Mouse (Mus musculus) heart, embryonic 13.5 days (tissue): Measurements from ENCODE around the gene Brix1. TPM values are rescaled to one million over a fixed set of nuclear protein-coding genes. Genes with fewer than 3 reads are reported as not detected.
A peak's percentile ranks its signal among the peaks of the same experiment; 100 is the strongest.

Experiments used
- ATAC-seq: fragments of 200-750 bp; cut with Nextera tagmentation; 2 replicates; pipeline ENCODE4 v1.8.0; 2017; ENCODE audit warnings: moderate TSS enrichment; ENCODE audit not compliant: insufficient number of reproducible peaks, low FRiP score, low TSS enrichment; ENCODE audit errors: extremely low read depth
- H3K27ac ChIP-seq: fragments of 300-500 bp; sonication (generic); replicated peaks from 2 replicates; pipeline ENCODE4 v1.5.1; 2015; ENCODE audit warnings: moderate library complexity, mild to moderate bottlenecking, inconsistent platforms
- H3K27me3 ChIP-seq: fragments of 300-500 bp; sonication (generic); replicated peaks from 2 replicates; pipeline ENCODE4 v1.6.1; 2015; ENCODE audit warnings: mild to moderate bottlenecking, inconsistent platforms
- H3K36me3 ChIP-seq: fragments of 300-500 bp; sonication (generic); 2 replicates; pipeline ENCODE4 v1.6.1; 2015; ENCODE audit warnings: mild to moderate bottlenecking, inconsistent platforms
- H3K4me1 ChIP-seq: fragments of 300-500 bp; sonication (generic); 2 replicates; pipeline ENCODE4 v1.6.1; 2015; ENCODE audit warnings: inconsistent platforms
- H3K4me2 ChIP-seq: fragments of 300-500 bp; sonication (generic); 2 replicates; pipeline ENCODE4 v1.6.1; 2015; ENCODE audit warnings: inconsistent platforms, mild to moderate bottlenecking, moderate library complexity
- H3K4me3 ChIP-seq: fragments of 300-500 bp; sonication (generic); 2 replicates; pipeline ENCODE4 v1.5.1; 2015; ENCODE audit warnings: moderate library complexity, mild to moderate bottlenecking, inconsistent platforms
- H3K9ac ChIP-seq: fragments of 300-500 bp; sonication (generic); 2 replicates; pipeline ENCODE4 v1.6.1; 2015; ENCODE audit warnings: inconsistent platforms, mild to moderate bottlenecking, moderate library complexity
- H3K9me3 ChIP-seq: fragments of 300-500 bp; sonication (generic); 2 replicates; pipeline ENCODE4 v1.6.1; 2016; ENCODE audit warnings: inconsistent platforms
- WGBS: fragments of 180-500 bp; shearing (Covaris S2); methylation state at CpG from one replicate; pipeline ENCODE4 v1.1.7; 2015; ENCODE audit warnings: mixed read lengths; 5-methylcytosine and 5-hydroxymethylcytosine counted together
- polyA plus RNA-seq: library from polyadenylated mRNA; unstranded; fragments of >200 nt; fragmentation: Nextera tagmentation; extraction: Ambion mirVana; gene quantifications from 2 replicates; pipeline ENCODE4 v1.2.1, GENCODE M21; 2015

Brix1 gene
- polyA plus RNA-seq, 1 experiment from 2014 or later = 60.4 TPM

DNA sequence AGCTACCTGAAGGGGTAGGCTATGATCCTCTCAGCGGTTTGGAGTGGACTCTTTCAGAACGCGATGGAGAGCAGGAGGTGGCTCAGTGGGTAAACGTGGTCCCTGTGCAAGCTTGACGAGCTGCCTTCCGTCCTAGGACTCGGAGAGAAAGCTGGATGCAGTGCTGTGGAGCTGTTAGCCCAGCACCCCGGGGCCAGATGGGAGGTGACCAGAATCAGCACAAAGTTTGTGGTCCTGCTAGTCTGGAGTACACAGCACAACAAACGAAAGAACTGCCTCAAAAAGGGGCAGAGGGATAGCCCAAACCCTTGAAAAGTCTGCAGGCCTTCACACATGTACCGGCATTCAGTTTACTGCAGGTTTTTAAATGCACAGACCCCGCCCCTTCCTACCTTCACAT lies 10.2 kb upstream of the Brix1 start:
- ATAC-seq = no peak
- H3K27me3 ChIP-seq = no peaks in the 10 kb centered on the region; the same call in 1 of the 2 replicates
- H3K9me3 ChIP-seq = no peaks in the 10 kb centered on the region
- no peak overlapping the region for H3K4me3 ChIP-seq
- H3K27ac ChIP-seq = no peak overlapping the region
- H3K4me2 ChIP-seq = no peak overlapping the region
- WGBS = 88% methylated on average over 11 of the region's 11 CpGs
- peaks cover 39% of the 10 kb centered on the region for H3K36me3 ChIP-seq
- H3K4me1 ChIP-seq = no peaks in the 10 kb centered on the region
- no peak overlapping the region for H3K9ac ChIP-seq

GRCm38 (mm10) chr15:10490101-10490500 lies 4.4 kb upstream of the Brix1 start:
- Histone ChIP-seq H3K27ac (no peak overlapping the region), H3K36me3 (peaks cover 52% of the 10 kb centered on the region), H3K9me3 (no peaks in the 10 kb centered on the region), H3K27me3 (no peaks in the 10 kb centered on the region), H3K4me3 (no peak overlapping the region), H3K4me2 (no peak overlapping the region), H3K4me1 (peaks cover 12% of the 10 kb centered on the region), H3K9ac (no peak overlapping the region)
- no peak for ATAC-seq
- WGBS = 85% methylated on average over 5 of the region's 5 CpGs

GRCm38 (mm10) chr15:10487246-10487645 lies 1.5 kb upstream of the Brix1 start:
- no peaks in the 10 kb centered on the region for H3K27me3 ChIP-seq
- H3K4me1 ChIP-seq = peaks cover 25% of the 10 kb centered on the region
- H3K27ac ChIP-seq = no peak overlapping the region
- peaks cover 39% of the 10 kb centered on the region for H3K36me3 ChIP-seq
- no peak for ATAC-seq
- peak overlapping the region; percentile 91 for H3K4me2 ChIP-seq
- H3K4me3 ChIP-seq = peak overlapping the region; percentile 92
- peak overlapping the region; percentile 47; the same call in 1 of the 2 replicates for H3K9ac ChIP-seq
- WGBS = 53% methylated on average over 2 of the region's 2 CpGs
- no peaks in the 10 kb centered on the region for H3K9me3 ChIP-seq

DNA sequence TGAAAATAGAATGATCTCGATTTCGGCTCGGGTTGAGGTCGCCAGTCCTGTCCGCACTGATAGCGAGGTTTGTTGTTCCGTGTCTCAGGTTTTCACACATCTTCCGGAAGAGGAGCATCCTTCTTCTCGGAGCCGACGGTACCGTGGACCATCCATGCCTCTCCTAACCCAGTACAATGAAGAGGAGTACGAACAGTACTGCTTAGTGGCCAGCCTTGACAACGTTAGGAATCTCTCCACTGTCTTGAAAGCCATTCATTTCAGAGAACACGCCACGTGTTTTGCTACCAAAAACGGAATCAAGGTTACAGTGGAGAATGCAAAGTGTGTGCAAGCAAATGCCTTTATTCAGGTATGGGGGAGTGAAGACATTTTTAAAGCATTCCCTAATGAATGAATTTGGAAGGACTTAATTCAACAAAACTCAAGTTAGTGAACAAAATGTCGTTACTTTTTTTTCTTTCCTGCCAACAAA lies 655 bp upstream of the Brix1 start:
- Histone ChIP-seq H3K4me1 (peaks cover 25% of the 10 kb centered on the region), H3K4me2 (peak overlapping the region; percentile 91), H3K27ac (peak overlapping the region; percentile 69), H3K4me3 (peak overlapping the region; percentile 92), H3K9ac (peak overlapping the region; percentile 92), H3K36me3 (peaks cover 40% of the 10 kb centered on the region), H3K9me3 (no peaks in the 10 kb centered on the region), H3K27me3 (no peaks in the 10 kb centered on the region)
- WGBS = under 1% methylated on average over 18 of the region's 18 CpGs
- ATAC-seq = peak; percentile 11; the same call in 1 of the 2 replicates

DNA sequence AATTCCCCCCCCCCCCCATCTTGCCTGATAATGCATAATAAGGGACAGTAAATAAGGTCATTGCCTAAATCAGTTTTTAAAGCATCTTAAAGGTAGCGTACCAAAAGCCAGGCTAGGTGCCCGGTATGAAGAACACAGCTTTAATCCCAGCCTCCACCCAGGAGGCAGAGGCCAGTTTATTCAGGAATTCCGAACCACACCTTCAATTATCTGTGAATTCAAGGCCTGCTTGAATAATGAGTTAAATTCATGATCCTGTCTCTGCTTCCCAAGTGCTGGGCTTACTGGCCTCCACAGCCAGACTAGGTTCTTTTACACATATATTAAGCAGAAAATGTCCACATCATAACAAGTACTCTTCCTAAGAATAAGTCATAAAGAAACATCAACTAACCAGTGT lies 14.8 kb downstream of the Brix1 start:
- 18% methylated on average over 3 of the region's 3 CpGs for WGBS
- peak overlapping the region; percentile 87 for H3K4me3 ChIP-seq
- H3K9me3 ChIP-seq = no peaks in the 10 kb centered on the region
- H3K36me3 ChIP-seq = peaks cover 15% of the 10 kb centered on the region
- H3K27ac ChIP-seq = 0 out of 2 replicates have a peak overlapping the region, but pooled peaks have one; percentile 20
- peaks cover 13% of the 10 kb centered on the region for H3K4me1 ChIP-seq
- ATAC-seq = no peak
- peak overlapping the region; percentile 91 for H3K4me2 ChIP-seq
- H3K9ac ChIP-seq = peak overlapping the region; percentile 91
- no peaks in the 10 kb centered on the region for H3K27me3 ChIP-seq

DNA sequence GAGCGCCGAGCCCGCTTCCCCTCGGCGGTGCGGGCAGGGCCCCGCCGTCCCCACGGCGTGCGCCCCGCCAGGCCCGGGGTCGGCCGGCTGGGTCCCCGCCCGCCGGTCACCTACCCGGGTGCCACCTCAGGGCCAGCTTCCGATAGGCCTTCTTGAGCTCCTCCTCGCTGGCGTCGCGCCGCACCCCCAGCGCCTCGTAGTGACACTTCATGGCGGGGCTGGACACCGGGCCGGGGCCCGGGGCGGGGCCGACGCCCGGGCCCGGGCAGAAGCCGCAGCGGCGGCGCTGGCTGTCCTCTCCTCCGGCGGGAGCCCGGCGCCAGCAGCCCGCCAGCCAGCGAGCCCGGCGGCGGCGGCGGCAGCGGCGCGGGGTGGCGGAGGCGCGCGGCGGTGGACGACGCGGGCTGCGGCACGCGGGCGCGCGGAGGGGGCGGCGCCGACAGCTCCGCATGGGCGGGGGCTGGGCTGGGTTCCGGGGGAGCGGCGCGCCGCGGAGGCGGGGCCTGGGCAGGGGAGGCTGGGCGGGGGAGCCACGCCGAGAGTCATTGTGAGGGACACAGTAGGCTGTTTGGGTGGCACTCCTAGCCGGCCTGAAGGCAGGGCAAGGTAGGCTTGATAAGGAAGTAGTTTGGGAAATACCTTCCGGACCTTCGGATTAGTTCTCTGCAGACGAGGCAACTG lies 15.5 kb downstream of the Brix1 start, which contains the start of gene Dnajc21:
Gene Dnajc21, minus strand, starts transcription at position 366 of the 681 bp plus-strand sequence.
- peak within 1 kb of the TSS; percentile 87 for H3K4me3 ChIP-seq
- peak within 1 kb of the TSS; percentile 91 for H3K9ac ChIP-seq
- WGBS = 1% methylated on average over 25 of the region's 87 CpGs
- no peaks in the 10 kb centered on the region for H3K27me3 ChIP-seq
- no peaks in the 10 kb centered on the region for H3K9me3 ChIP-seq
- peak; percentile 92 for ATAC-seq
- peak within 1 kb of the TSS; percentile 91 for H3K4me2 ChIP-seq
- H3K27ac ChIP-seq = peak within 1 kb of the TSS; percentile 87
- H3K36me3 ChIP-seq = peaks cover 9% of the 10 kb centered on the region
- peaks cover 13% of the 10 kb centered on the region for H3K4me1 ChIP-seq

DNA sequence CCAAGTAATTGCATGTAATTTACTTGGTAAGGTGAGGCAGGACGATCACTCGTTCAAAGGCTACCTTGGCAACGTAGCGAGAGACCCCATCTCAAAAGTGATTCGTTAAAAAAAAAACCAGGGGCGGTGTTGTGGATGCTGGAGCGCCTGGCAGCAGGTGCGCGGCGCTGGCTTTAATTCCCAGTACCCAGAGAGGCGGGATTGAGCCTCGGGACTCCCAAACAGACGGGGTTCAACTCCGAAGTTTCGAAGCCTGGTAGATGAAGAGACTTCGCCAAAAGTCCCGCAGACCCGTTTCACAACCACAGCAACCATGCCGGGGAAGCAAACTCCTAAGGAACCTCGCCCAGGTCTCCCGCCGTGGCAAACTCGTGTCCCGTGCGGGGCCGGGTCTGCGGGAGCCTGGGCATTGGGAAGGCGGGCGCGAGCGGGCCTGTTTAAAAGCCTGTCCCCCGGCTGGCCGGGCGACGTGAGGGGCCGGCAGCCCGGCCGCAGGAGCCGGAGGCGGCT lies 16.1 kb downstream of the Brix1 start:
- Histone ChIP-seq H3K9ac (peak overlapping the region; percentile 91), H3K27me3 (no peaks in the 10 kb centered on the region), H3K36me3 (peaks cover 5% of the 10 kb centered on the region; the same call in 1 of the 2 replicates), H3K4me3 (peak overlapping the region; percentile 87), H3K4me1 (peaks cover 13% of the 10 kb centered on the region), H3K9me3 (no peaks in the 10 kb centered on the region), H3K27ac (peak overlapping the region; percentile 87), H3K4me2 (peak overlapping the region; percentile 91)
- ATAC-seq = no peak
- WGBS = under 1% methylated on average over 33 of the region's 40 CpGs

- WGBS = 75% methylated on average over 3 of the region's 3 CpGs
- ATAC-seq = no peak
- H3K4me2 ChIP-seq = peak overlapping the region; percentile 91
Observed at GRCm38 (mm10) chr15:10468761-10469160, 17.0 kb downstream of the Brix1 start.

GRCm38 (mm10) chr15:10464678-10465077 lies 21.1 kb downstream of the Brix1 start:
- Histone ChIP-seq H3K27me3 (no peaks in the 10 kb centered on the region), H3K4me2 (no peak overlapping the region), H3K4me3 (no peak overlapping the region), H3K9me3 (no peaks in the 10 kb centered on the region), H3K4me1 (peaks cover 10% of the 10 kb centered on the region), H3K27ac (no peak overlapping the region), H3K36me3 (peaks cover 27% of the 10 kb centered on the region), H3K9ac (no peak overlapping the region)
- 88% methylated on average over 3 of the region's 3 CpGs for WGBS
- no peak for ATAC-seq

More at GRCm38 (mm10) chr15:10468761-10469160, 17.0 kb downstream of the Brix1 start:
- H3K27ac ChIP-seq = no peak overlapping the region
- H3K9ac ChIP-seq = no peak overlapping the region
- H3K9me3 ChIP-seq = no peaks in the 10 kb centered on the region
- H3K27me3 ChIP-seq = no peaks in the 10 kb centered on the region
- H3K4me3 ChIP-seq = peak overlapping the region; percentile 87
- peaks cover 13% of the 10 kb centered on the region for H3K4me1 ChIP-seq
- H3K36me3 ChIP-seq = no peaks in the 10 kb centered on the region

DNA sequence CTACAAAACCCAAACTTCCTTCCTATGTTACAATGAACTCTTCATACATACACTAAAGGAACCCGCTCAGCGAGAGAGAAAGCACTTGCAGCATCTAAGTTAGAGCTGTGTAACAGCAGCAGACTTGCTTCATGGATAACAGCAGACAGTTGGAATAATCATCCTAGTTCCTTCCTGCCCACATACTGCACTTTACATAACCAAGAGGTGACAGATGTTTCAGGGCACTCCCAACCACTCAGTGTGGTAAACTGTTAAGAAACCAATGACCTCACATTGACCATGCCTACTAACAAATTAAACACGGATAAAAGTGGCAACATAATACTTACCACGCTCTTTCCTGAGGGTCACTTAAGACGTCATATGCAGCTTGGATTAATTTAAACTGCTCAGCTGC lies 22.2 kb downstream of the Brix1 start:
- Histone ChIP-seq H3K9me3 (no peaks in the 10 kb centered on the region), H3K27me3 (no peaks in the 10 kb centered on the region), H3K4me1 (no peaks in the 10 kb centered on the region; the same call in 1 of the 2 replicates), H3K4me3 (no peak overlapping the region), H3K9ac (no peak overlapping the region), H3K27ac (no peak overlapping the region), H3K36me3 (peaks cover 36% of the 10 kb centered on the region), H3K4me2 (no peak overlapping the region)
- 86% methylated on average over 5 of the region's 5 CpGs for WGBS
- ATAC-seq = no peak

DNA sequence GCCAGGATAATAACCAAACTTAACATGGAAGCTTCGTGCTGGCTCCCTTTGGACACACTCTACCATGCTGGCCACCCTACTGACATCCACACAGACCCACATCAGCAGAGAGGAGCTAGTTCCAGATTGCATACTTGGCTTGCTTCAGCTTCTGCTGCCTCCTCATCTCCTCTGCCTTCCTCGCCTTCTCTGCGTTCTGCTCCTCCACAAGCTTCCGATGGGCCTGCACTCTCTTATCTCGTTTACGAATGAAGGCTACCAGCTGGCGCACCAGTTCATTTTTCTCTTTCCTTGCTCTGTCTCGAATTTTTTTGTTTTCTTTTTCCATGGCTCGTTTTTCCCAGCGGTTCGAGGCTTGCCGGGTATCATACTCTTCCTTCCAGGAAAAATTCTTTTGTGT lies 24.8 kb downstream of the Brix1 start:
- Histone ChIP-seq H3K27me3 (no peaks in the 10 kb centered on the region), H3K4me1 (no peaks in the 10 kb centered on the region), H3K4me3 (no peak overlapping the region), H3K9ac (no peak overlapping the region), H3K9me3 (no peaks in the 10 kb centered on the region), H3K36me3 (peaks cover 56% of the 10 kb centered on the region), H3K4me2 (no peak overlapping the region), H3K27ac (no peak overlapping the region)
- ATAC-seq = no peak
- WGBS = 55% methylated on average over 12 of the region's 12 CpGs
